Mouse (Mus musculus) MEL (cell line): ENCODE measurements around the gene Cdh24. TPM values are rescaled to one million over a fixed set of nuclear protein-coding genes. Genes with fewer than 3 reads are reported as not detected.
A peak's percentile ranks its signal among the peaks of the same experiment; 100 is the strongest.

Source experiments
- DNase-seq: peaks from one replicate; pipeline ENCODE4 v3.0.0; 2011; ENCODE audit warnings: low read depth, low spot score
- H3K27ac ChIP-seq: 2 replicates; pipeline ENCODE4 v1.5.1; 2012; ENCODE audit warnings: low read depth, mild to moderate bottlenecking, control low read depth, low read length, moderate library complexity; ENCODE audit not compliant: control insufficient read depth
- H3K27me3 ChIP-seq, 2 experiments: fragments of 150-350 bp in 1 of 2; sonication (generic) in 1 of 2; 2 replicates each; pipeline ENCODE4 v1.6.1; 2012; ENCODE audit warnings: low read length in 2 of 2, mild to moderate bottlenecking in 2 of 2, improper control_type of control experiment in 1 of 2, moderate library complexity in 1 of 2; ENCODE audit not compliant: insufficient read depth in 2 of 2, control insufficient read depth in 1 of 2
- H3K36me3 ChIP-seq, 2 experiments: 2 replicates each; pipeline ENCODE4 v1.6.1; 2012 to 2014; ENCODE audit warnings: low read length in 2 of 2, improper control_type of control experiment in 1 of 2, inconsistent platforms in 1 of 2, mild to moderate bottlenecking in 1 of 2; ENCODE audit not compliant: insufficient read depth in 2 of 2, control insufficient read depth in 1 of 2
- H3K4me1 ChIP-seq, 2 experiments: fragments of 150-350 bp in 1 of 2; sonication (generic) in 1 of 2; 2 replicates each; pipeline ENCODE4 v1.6.1; 2012; ENCODE audit warnings: low read length in 2 of 2, improper control_type of control experiment in 1 of 2, mild to moderate bottlenecking in 1 of 2; ENCODE audit not compliant: insufficient read depth in 2 of 2, control insufficient read depth in 1 of 2
- H3K4me3 ChIP-seq, 2 experiments: fragments of 150-350 bp in 1 of 2; sonication (generic) in 1 of 2; 2 replicates each; pipeline ENCODE4 v1.5.1; 2012; ENCODE audit warnings: low read depth in 2 of 2, low read length in 2 of 2, mild to moderate bottlenecking in 2 of 2, moderate library complexity in 2 of 2, control low read depth in 1 of 2, improper control_type of control experiment in 1 of 2; ENCODE audit not compliant: control insufficient read depth in 1 of 2, insufficient read depth in 1 of 2
- H3K79me2 ChIP-seq: 2 replicates; pipeline ENCODE4 v1.6.1; 2012; ENCODE audit warnings: mild to moderate bottlenecking, low read length, moderate library complexity; ENCODE audit not compliant: control insufficient read depth, poor library complexity, insufficient read depth
- H3K9ac ChIP-seq: 2 replicates; pipeline ENCODE4 v1.6.1; 2012; ENCODE audit warnings: low read depth, mild to moderate bottlenecking, control low read depth, low read length, moderate library complexity; ENCODE audit not compliant: control insufficient read depth, poor library complexity, severe bottlenecking
- H3K9me3 ChIP-seq: fragments of 150-350 bp; sonication (generic); replicated peaks from 2 replicates; pipeline ENCODE4 v1.6.1; 2012; ENCODE audit warnings: mild to moderate bottlenecking, low read length, improper control_type of control experiment, moderate library complexity; ENCODE audit not compliant: insufficient read depth
- BHLHE40 ChIP-seq: IDR thresholded peaks from 2 replicates; pipeline ENCODE4 v1.6.1; 2012; ENCODE audit warnings: low read depth, mild to moderate bottlenecking, inconsistent platforms, low read length, improper control_type of control experiment, borderline replicate concordance
- CTCF ChIP-seq, 3 experiments: IDR thresholded peaks in 2 of 3; conservative IDR thresholded peaks in 1 of 3; 2 replicates each; pipeline ENCODE4 v1.5.1; 2011 to 2012; ENCODE audit warnings: low read length in 3 of 3, low read depth in 2 of 3, mild to moderate bottlenecking in 2 of 3, improper control_type of control experiment in 1 of 3, inconsistent platforms in 1 of 3, mixed read lengths in 1 of 3, moderate library complexity in 1 of 3; ENCODE audit not compliant: control insufficient read depth in 1 of 3, insufficient read depth in 1 of 3, poor library complexity in 1 of 3, severe bottlenecking in 1 of 3
- E2F4 ChIP-seq: IDR thresholded peaks from 2 replicates; pipeline ENCODE4 v1.6.1; 2011; ENCODE audit warnings: low read depth, low read length, improper control_type of control experiment, borderline replicate concordance
- ELF1 ChIP-seq: IDR thresholded peaks from 2 replicates; pipeline ENCODE4 v1.6.1; 2014; ENCODE audit warnings: low read depth, mild to moderate bottlenecking, inconsistent platforms, low read length, improper control_type of control experiment, moderate library complexity
- EP300 ChIP-seq, 2 experiments: IDR thresholded peaks; 2 replicates each; pipeline ENCODE4 v1.6.1; 2011; ENCODE audit warnings: improper control_type of control experiment in 2 of 2, low read length in 2 of 2, low read depth in 1 of 2, mild to moderate bottlenecking in 1 of 2
- ETS1 ChIP-seq: IDR thresholded peaks from 2 replicates; pipeline ENCODE4 v1.6.1; 2012; ENCODE audit warnings: low read depth, mild to moderate bottlenecking, inconsistent platforms, low read length, improper control_type of control experiment, moderate library complexity
- GABPA ChIP-seq: IDR thresholded peaks from 2 replicates; pipeline ENCODE4 v1.6.1; 2012; ENCODE audit warnings: low read depth, mild to moderate bottlenecking, inconsistent platforms, low read length, improper control_type of control experiment, moderate library complexity
- GATA1 ChIP-seq: IDR thresholded peaks from 2 replicates; pipeline ENCODE4 v1.6.1; 2011; ENCODE audit warnings: low read depth, low read length, improper control_type of control experiment
- MAFK ChIP-seq: IDR thresholded peaks from 2 replicates; pipeline ENCODE4 v1.6.1; 2011; ENCODE audit warnings: low read depth, mild to moderate bottlenecking, low read length, improper control_type of control experiment, borderline replicate concordance
- MAZ ChIP-seq: IDR thresholded peaks from 2 replicates; pipeline ENCODE4 v1.6.1; 2012; ENCODE audit warnings: low read depth, mild to moderate bottlenecking, inconsistent platforms, low read length, improper control_type of control experiment
- MEF2A ChIP-seq: IDR thresholded peaks from 2 replicates; pipeline ENCODE4 v1.6.1; 2014; ENCODE audit warnings: low read depth, mild to moderate bottlenecking, inconsistent platforms, low read length, improper control_type of control experiment; ENCODE audit not compliant: poor library complexity, insufficient replicate concordance, severe bottlenecking; ENCODE audit errors: extremely low read depth
- MXI1 ChIP-seq: IDR thresholded peaks from 2 replicates; pipeline ENCODE4 v1.6.1; 2011; ENCODE audit warnings: mild to moderate bottlenecking, low read depth, low read length, improper control_type of control experiment
- MYC ChIP-seq: IDR thresholded peaks from 2 replicates; pipeline ENCODE4 v1.6.1; 2011; ENCODE audit warnings: low read depth, mild to moderate bottlenecking, low read length, improper control_type of control experiment, moderate library complexity
- POLR2AphosphoS2 ChIP-seq: IDR thresholded peaks from 2 replicates; pipeline ENCODE4 v1.6.1; 2011; ENCODE audit warnings: low read length, improper control_type of control experiment
- POLR2AphosphoS5 ChIP-seq: IDR thresholded peaks from 2 replicates; pipeline ENCODE4 v1.6.1; 2012; ENCODE audit warnings: low read depth, borderline replicate concordance, mild to moderate bottlenecking, inconsistent platforms, low read length, moderate library complexity, mixed read lengths
- RAD21 ChIP-seq: IDR thresholded peaks from 2 replicates; pipeline ENCODE4 v1.6.1; 2011; ENCODE audit warnings: mild to moderate bottlenecking, low read depth, low read length, improper control_type of control experiment
- RCOR1 ChIP-seq: IDR thresholded peaks from 2 replicates; pipeline ENCODE4 v1.6.1; 2012; ENCODE audit warnings: low read depth, mild to moderate bottlenecking, inconsistent platforms, low read length, improper control_type of control experiment
- SIN3A ChIP-seq: IDR thresholded peaks from 2 replicates; pipeline ENCODE4 v1.6.1; 2012; ENCODE audit warnings: low read length, improper control_type of control experiment, inconsistent platforms
- SMC3 ChIP-seq: IDR thresholded peaks from 2 replicates; pipeline ENCODE4 v1.6.1; 2011; ENCODE audit warnings: low read depth, low read length, improper control_type of control experiment
- TAL1 ChIP-seq: IDR thresholded peaks from 2 replicates; pipeline ENCODE4 v1.6.1; 2012; ENCODE audit warnings: mild to moderate bottlenecking, inconsistent platforms, low read length, moderate library complexity, mixed read lengths
- TCF12 ChIP-seq: IDR thresholded peaks from 2 replicates; pipeline ENCODE4 v1.6.1; 2014; ENCODE audit warnings: low read depth, mild to moderate bottlenecking, inconsistent platforms, low read length, improper control_type of control experiment, moderate library complexity
- USF2 ChIP-seq, 2 experiments: IDR thresholded peaks; 2 replicates each; pipeline ENCODE4 v1.6.1; 2011 to 2012; ENCODE audit warnings: improper control_type of control experiment in 2 of 2, low read length in 2 of 2, borderline replicate concordance in 1 of 2, inconsistent platforms in 1 of 2, low read depth in 1 of 2, mild to moderate bottlenecking in 1 of 2; ENCODE audit not compliant: insufficient read depth in 1 of 2
- ZC3H11A ChIP-seq: IDR thresholded peaks from 2 replicates; pipeline ENCODE4 v1.6.1; 2012; ENCODE audit warnings: low read depth, mild to moderate bottlenecking, inconsistent platforms, low read length, improper control_type of control experiment
- ZKSCAN1 ChIP-seq: IDR thresholded peaks from 2 replicates; pipeline ENCODE4 v1.6.1; 2012; ENCODE audit warnings: low read depth, mild to moderate bottlenecking, inconsistent platforms, low read length, improper control_type of control experiment, moderate library complexity
- ZMIZ1 ChIP-seq: IDR thresholded peaks from 2 replicates; pipeline ENCODE4 v1.6.1; 2012; ENCODE audit warnings: low read depth, mild to moderate bottlenecking, inconsistent platforms, low read length, improper control_type of control experiment, moderate library complexity
- polyA plus RNA-seq, 2 experiments: library from polyadenylated mRNA; stranded (reverse) in 1 of 2; unstranded in 1 of 2; fragments of >175 nt in 1 of 2; fragments of >200 nt in 1 of 2; gene quantifications; 2 replicates each; pipeline versions ENCODE4 v1.2.1 to v1.2.4; 2012; ENCODE audit warnings: low replicate concordance in 2 of 2, low read depth in 1 of 2; ENCODE audit not compliant: insufficient read length in 2 of 2, insufficient read depth in 1 of 2, missing spikeins in 1 of 2
- total RNA-seq: library from RNA; depleted of rRNA; stranded (reverse); fragments of 300-350 nt; gene quantifications from 2 replicates; pipeline ENCODE4 v1.2.3, GENCODE M21; 2012

Cdh24 gene
- total and polyA plus RNA-seq, 3 experiments, result 0.89 to 5.8 TPM; not detected in 1

DNA sequence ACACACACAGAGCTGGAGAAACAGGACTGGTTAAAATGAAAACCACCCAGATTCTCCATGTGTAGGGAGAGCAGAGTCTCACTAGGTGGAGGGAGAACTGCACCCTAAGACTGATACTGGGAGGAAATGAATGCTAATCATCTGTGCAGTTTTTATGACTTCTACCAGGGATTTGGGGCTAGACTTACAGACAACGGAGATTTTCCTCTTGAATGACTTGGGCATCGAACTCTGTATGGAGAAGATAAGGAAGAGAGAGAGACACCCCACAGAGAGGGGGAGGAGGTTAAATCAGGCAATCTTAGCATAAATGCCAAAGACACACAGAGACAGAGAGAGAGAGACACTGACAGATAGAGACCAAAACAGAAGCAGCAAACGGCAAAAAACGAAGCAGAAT lies 6.7 kb upstream of the Cdh24 start:
- H3K36me3 ChIP-seq, result peaks cover 12 to 28% of the 10 kb centered on the region in 2 experiments
- H3K79me2 ChIP-seq, result peaks cover 18% of the 10 kb centered on the region; the same call in 1 of the 2 replicates
- DNase-seq, result peak; percentile 82
- H3K4me3 ChIP-seq, result no peak overlapping the region
- no peak overlapping the region for H3K27ac ChIP-seq
- peak; percentile 97 for TF ChIP-seq RCOR1
- TF ChIP-seq ZKSCAN1, result no peak
- TF ChIP-seq MYC, result no peak
- no peak for TF ChIP-seq POLR2AphosphoS2
- no peak for TF ChIP-seq MAFK
- TF ChIP-seq TAL1, result peak; percentile 66
- TF ChIP-seq RAD21, result no peak
- no peak for TF ChIP-seq ELF1
- no peak for TF ChIP-seq GABPA
- no peak for TF ChIP-seq ZC3H11A
- TF ChIP-seq GATA1, result peak; percentile 75
- TF ChIP-seq TCF12, result peak; percentile 80
- no peak for TF ChIP-seq USF2 (IDR thresholded peaks at IDR 0.05; ENCODE audit: borderline replicate concordance in 1 of 2, insufficient read depth in 1 of 2, low read depth in 1 of 2, low read length in 2 of 2)
- TF ChIP-seq E2F4, result no peak
- no peak for TF ChIP-seq CTCF (IDR thresholded peaks at IDR 0.05 in 2 of 3, conservative IDR thresholded peaks at IDR 0.05 in 1 of 3; ENCODE audit: control insufficient read depth in 1 of 3, insufficient read depth in 1 of 3, low read depth in 2 of 3, low read length in 3 of 3, poor library complexity in 1 of 3, severe bottlenecking in 1 of 3)
- no peak for TF ChIP-seq BHLHE40
- peak; percentile 69; the same call in 1 of the 2 replicates for TF ChIP-seq SIN3A
- no peak for TF ChIP-seq ZMIZ1
- TF ChIP-seq SMC3, result no peak
- 0 out of 2 replicates have a peak, but pooled peaks have one; percentile 33 for TF ChIP-seq MXI1
- no peak for TF ChIP-seq POLR2AphosphoS5
- TF ChIP-seq ETS1, result peak; percentile 62; the same call in 1 of the 2 replicates
- 0 out of 2 replicates have a peak, but pooled peaks have one; percentile 23 for TF ChIP-seq MAZ
- peak; percentile 65 to 78 for TF ChIP-seq EP300 (IDR thresholded peaks at IDR 0.05; ENCODE audit: low read depth in 1 of 2, low read length in 2 of 2)
- no peak for TF ChIP-seq MEF2A
- peaks cover 2 to 23% of the 10 kb centered on the region in 2 experiments for H3K4me1 ChIP-seq
- H3K9ac ChIP-seq, result no peak overlapping the region
- H3K27me3 ChIP-seq, result no peaks in the 10 kb centered on the region
- H3K9me3 ChIP-seq, result no peaks in the 10 kb centered on the region
